Comparison of ENCODE assay signal across 8 mouse cellular contexts in genomic region chr7:15962311-15963288, GRCm38 (mm10). TPM values are rescaled to one million over a fixed set of nuclear protein-coding genes. Genes with fewer than 3 reads are reported as not detected.
DNase-seq lines count a peak whose midpoint lies in the region; ATAC-seq and TF ChIP-seq lines count a peak whose summit lies in the region.

No protein-coding gene starts in this region.

- peak; percentile 44 for ATAC-seq in forebrain, embryonic 13.5 days
- ATAC-seq in forebrain, embryonic 12.5 days (ENCODE audit: low FRiP score), result no peak; the same call in 1 of the 2 replicates
- peak; percentile 26; the same call in 1 of the 2 replicates for ATAC-seq in liver, postnatal 0 days

- H3K27me3 ChIP-seq in forebrain, embryonic 13.5 days, result no peaks in the 10 kb centered on the region
- H3K27me3 ChIP-seq in forebrain, embryonic 12.5 days, result no peaks in the 10 kb centered on the region
- 0 out of 2 replicates have a peak, but pooled peaks cover 1% of the 10 kb centered on the region for H3K27me3 ChIP-seq in liver, postnatal 0 days (ENCODE audit: insufficient read depth, low read length)

- no peak for TF ChIP-seq EP300 in liver, postnatal 0 days (IDR thresholded peaks at IDR 0.05; ENCODE audit: low read depth)

- no peak for TF ChIP-seq CTCF in brain, embryonic 14.5 days (IDR thresholded peaks at IDR 0.05; ENCODE audit: borderline replicate concordance, extremely low read depth, insufficient read depth, insufficient read length)
- TF ChIP-seq CTCF in liver, postnatal 0 days (IDR thresholded peaks at IDR 0.05; ENCODE audit: low read depth), result no peak

- peaks cover 17% of the 10 kb centered on the region for H3K4me1 ChIP-seq in forebrain, embryonic 13.5 days
- peaks cover 14% of the 10 kb centered on the region for H3K4me1 ChIP-seq in forebrain, embryonic 12.5 days
- H3K4me1 ChIP-seq in liver, postnatal 0 days (ENCODE audit: insufficient read depth), result peaks cover 6% of the 10 kb centered on the region

- H3K27ac ChIP-seq in forebrain, embryonic 13.5 days, result peak overlapping the region; percentile 31; the same call in 1 of the 2 replicates
- no peak overlapping the region; the same call in 1 of the 2 replicates for H3K27ac ChIP-seq in forebrain, embryonic 12.5 days
- H3K27ac ChIP-seq in liver, postnatal 0 days (ENCODE audit: low read depth), result peak overlapping the region; percentile 60

- H3K4me2 ChIP-seq in forebrain, embryonic 13.5 days, result no peak overlapping the region
- no peak overlapping the region for H3K4me2 ChIP-seq in forebrain, embryonic 12.5 days
- peak overlapping the region; percentile 22; the same call in 1 of the 2 replicates for H3K4me2 ChIP-seq in liver, postnatal 0 days (ENCODE audit: low read depth, low read length)

- no peaks in the 10 kb centered on the region for H3K9me3 ChIP-seq in forebrain, embryonic 13.5 days (replicated peaks)
- no peaks in the 10 kb centered on the region for H3K9me3 ChIP-seq in forebrain, embryonic 12.5 days
- no peaks in the 10 kb centered on the region for H3K9me3 ChIP-seq in liver, postnatal 0 days (ENCODE audit: low read length)

- peak; percentile 71 for DNase-seq in brain, embryonic 14.5 days (ENCODE audit: low read depth)
- DNase-seq in heart, adult 8-10 months (ENCODE audit: low spot score), result peak; percentile 92
- peak; percentile 84 to 89 for DNase-seq in kidney, adult 8-10 months
- peak; percentile 56 for DNase-seq in liver, postnatal 0 days
- peak; percentile 35 for DNase-seq in retina, embryonic 14.5 days (ENCODE audit: low spot score)
- DNase-seq in thymus, postnatal 14 days, result no peak

- no peaks in the 10 kb centered on the region for H3K36me3 ChIP-seq in forebrain, embryonic 13.5 days (ENCODE audit: poor library complexity, severe bottlenecking)
- no peaks in the 10 kb centered on the region for H3K36me3 ChIP-seq in forebrain, embryonic 12.5 days (replicated peaks)
- no peaks in the 10 kb centered on the region for H3K36me3 ChIP-seq in liver, postnatal 0 days (replicated peaks; ENCODE audit: insufficient read depth, low read length)

- H3K4me3 ChIP-seq in forebrain, embryonic 13.5 days, result no peak overlapping the region
- no peak overlapping the region for H3K4me3 ChIP-seq in forebrain, embryonic 12.5 days (replicated peaks)
- H3K4me3 ChIP-seq in liver, postnatal 0 days (ENCODE audit: low read depth, low read length), result no peak overlapping the region

- WGBS in forebrain, embryonic 13.5 days, result 39% methylated on average over 12 of the region's 12 CpGs
- WGBS in forebrain, embryonic 12.5 days, result 32% methylated on average over 12 of the region's 12 CpGs
- 56% methylated on average over 10 of the region's 12 CpGs for WGBS in liver, postnatal 0 days (ENCODE audit: insufficient replicate concordance)

- no peak for TF ChIP-seq POLR2A in brain, embryonic 14.5 days (IDR thresholded peaks at IDR 0.05; ENCODE audit: borderline replicate concordance, extremely low read depth, insufficient read depth, insufficient read length, poor library complexity, severe bottlenecking)

- no peak overlapping the region for H3K9ac ChIP-seq in forebrain, embryonic 13.5 days
- no peak overlapping the region; the same call in 1 of the 2 replicates for H3K9ac ChIP-seq in forebrain, embryonic 12.5 days
- no peak overlapping the region for H3K9ac ChIP-seq in liver, postnatal 0 days (replicated peaks)

RNA-seq across cellular contexts. Expression of gene Ehd2, which starts 4.8 kb away (rescaled TPM):
- 3.6 and 4.4 TPM in 2 replicates for polyA plus RNA-seq in forebrain, embryonic 13.5 days (2015; fragmentation: Nextera tagmentation; extraction: Ambion mirVana)
- polyA plus RNA-seq in forebrain, embryonic 12.5 days (2016; fragmentation: Nextera tagmentation; extraction: Ambion mirVana), result 6.6 and 7.6 TPM in 2 replicates
- 6.5 and 9.7 TPM in 2 replicates for polyA plus RNA-seq in brain, embryonic 14.5 days (2012; rRNA removed)
- total RNA-seq in heart, adult 8-10 months (2022), result 10 to 100 TPM; 54.4 to 95.0 (median 82.9) TPM
- 1.9 and 2.7 TPM in 2 replicates for polyA plus RNA-seq in liver, postnatal 0 days (2015; fragmentation: Nextera tagmentation; extraction: Ambion mirVana)

RNA-seq across cellular contexts. Expression of gene Nop53, which starts 16.7 kb away (rescaled TPM):
- polyA plus RNA-seq in forebrain, embryonic 13.5 days (2015; fragmentation: Nextera tagmentation; extraction: Ambion mirVana), result 150 and 152 TPM in 2 replicates
- polyA plus RNA-seq in forebrain, embryonic 12.5 days (2016; fragmentation: Nextera tagmentation; extraction: Ambion mirVana), result 165 and 169 TPM in 2 replicates
- polyA plus RNA-seq in brain, embryonic 14.5 days (2012; rRNA removed), result 134 and 141 TPM in 2 replicates
- 100 to 1,000 TPM; 121 to 147 (median 136) TPM for total RNA-seq in heart, adult 8-10 months (2022)
- 82.6 and 90.6 TPM in 2 replicates for polyA plus RNA-seq in liver, postnatal 0 days (2015; fragmentation: Nextera tagmentation; extraction: Ambion mirVana)

RNA-seq across cellular contexts. Expression of gene Selenow, which starts 40.4 kb away (rescaled TPM):
- 1,237 and 1,357 TPM in 2 replicates for polyA plus RNA-seq in forebrain, embryonic 13.5 days (2015; fragmentation: Nextera tagmentation; extraction: Ambion mirVana)
- polyA plus RNA-seq in forebrain, embryonic 12.5 days (2016; fragmentation: Nextera tagmentation; extraction: Ambion mirVana), result 1,130 and 1,137 TPM in 2 replicates
- polyA plus RNA-seq in brain, embryonic 14.5 days (2012; rRNA removed), result 874 and 948 TPM in 2 replicates
- total RNA-seq in heart, adult 8-10 months (2022), result 100 to 1,000 TPM; 183 to 219 (median 204) TPM
- polyA plus RNA-seq in liver, postnatal 0 days (2015; fragmentation: Nextera tagmentation; extraction: Ambion mirVana), result 158 and 189 TPM in 2 replicates
